Mouse (Mus musculus) forebrain, embryonic 14.5 days (tissue): ENCODE measurements around the gene D630003M21Rik. TPM values are rescaled to one million over a fixed set of nuclear protein-coding genes. Genes with fewer than 3 reads are reported as not detected.

Source experiments
- ATAC-seq: fragments of 200-750 bp; cut with Nextera tagmentation; 2 replicates; pipeline ENCODE4 v1.8.0; 2017; ENCODE audit warnings: mild to moderate bottlenecking, moderate library complexity
- DNase-seq: peaks from one replicate; pipeline ENCODE4 v3.0.0-alpha.2; 2015; ENCODE audit warnings: low spot score
- H3K27ac ChIP-seq: fragments of 300-500 bp; sonication (generic); 2 replicates; pipeline ENCODE4 v1.5.1; 2014; ENCODE audit warnings: low read depth, mild to moderate bottlenecking, control low read depth, low read length, moderate library complexity
- H3K27me3 ChIP-seq: fragments of 300-500 bp; sonication (generic); replicated peaks from 2 replicates; pipeline ENCODE4 v1.6.1; 2014; ENCODE audit warnings: low read length, control low read depth, mixed read lengths; ENCODE audit not compliant: control insufficient read depth, insufficient read depth
- H3K36me3 ChIP-seq: fragments of 300-500 bp; sonication (generic); 2 replicates; pipeline ENCODE4 v1.6.1; 2014; ENCODE audit warnings: low read length, control low read depth; ENCODE audit not compliant: control insufficient read depth, insufficient read depth
- H3K4me1 ChIP-seq: fragments of 300-500 bp; sonication (generic); 2 replicates; pipeline ENCODE4 v1.6.1; 2014; ENCODE audit warnings: antibody characterized with exemption, low read length, control low read depth; ENCODE audit not compliant: control insufficient read depth, insufficient read depth
- H3K4me2 ChIP-seq: fragments of 300-500 bp; sonication (generic); 2 replicates; pipeline ENCODE4 v1.6.1; 2014; ENCODE audit warnings: mild to moderate bottlenecking, control low read depth, low read length
- H3K4me3 ChIP-seq: fragments of 300-500 bp; sonication (generic); 2 replicates; pipeline ENCODE4 v1.5.1; 2014; ENCODE audit warnings: low read depth, low read length, control low read depth
- H3K9ac ChIP-seq: fragments of 300-500 bp; sonication (generic); 2 replicates; pipeline ENCODE4 v1.6.1; 2014; ENCODE audit warnings: mild to moderate bottlenecking, low read length, control low read depth, moderate library complexity
- H3K9me3 ChIP-seq: fragments of 300-500 bp; sonication (generic); replicated peaks from 2 replicates; pipeline ENCODE4 v1.6.1; 2016; ENCODE audit warnings: low read length, control low read depth, mixed read lengths; ENCODE audit not compliant: control insufficient read depth
- WGBS: fragments of 180-500 bp; shearing (Covaris S2); extraction: QIAGEN DNeasy Blood & Tissue Kit; methylation state at CpG from one replicate; pipeline ENCODE4 v1.1.7; 2014; 5-methylcytosine and 5-hydroxymethylcytosine counted together
- polyA plus RNA-seq: library from polyadenylated mRNA; unstranded; fragments of >200 nt; fragmentation: Nextera tagmentation; extraction: Ambion mirVana; gene quantifications from 2 replicates; pipeline ENCODE4 v1.2.1, GENCODE M21; 2014

Gene D630003M21Rik
- polyA plus RNA-seq, 1 experiment from 2014 or later: 1.5 TPM

DNA sequence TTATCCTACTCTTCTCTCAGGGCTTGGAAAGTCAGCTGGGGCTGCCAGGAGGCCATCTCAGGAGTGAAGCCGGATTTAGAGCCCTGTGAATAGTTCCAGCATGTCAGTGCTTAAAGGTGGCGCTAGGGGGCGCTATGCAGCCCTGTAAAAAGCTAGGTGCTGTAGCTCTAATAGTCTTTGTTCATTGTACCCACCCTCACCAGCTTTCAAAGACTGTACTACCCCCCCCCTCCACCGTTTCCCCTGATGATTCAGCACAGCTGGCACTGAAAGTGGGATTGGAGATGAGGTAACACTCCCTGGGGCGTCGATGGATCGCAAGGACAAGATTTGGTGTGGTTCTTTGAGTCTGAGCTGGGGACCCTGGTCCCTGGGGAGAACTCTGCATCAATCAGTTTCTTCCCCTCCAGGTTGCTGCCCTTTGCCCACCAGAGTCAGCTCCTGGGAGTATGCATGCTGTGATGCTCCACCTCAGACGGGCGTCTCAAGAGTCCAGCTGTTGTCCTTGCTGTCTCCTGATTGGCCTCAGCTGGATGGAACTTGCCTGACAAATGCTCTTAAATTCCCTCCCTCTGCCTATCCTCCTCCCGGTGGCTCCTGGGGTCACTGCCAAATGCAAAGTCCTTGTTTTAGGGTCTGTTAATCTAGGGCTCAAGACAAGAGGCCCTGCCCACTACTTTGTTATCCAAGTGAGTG lies 33.9 kb downstream of the D630003M21Rik start:
- H3K4me3 ChIP-seq: no peak overlapping the region
- no peak overlapping the region for H3K4me2 ChIP-seq
- peak; percentile 77 for DNase-seq
- peaks cover 7% of the 10 kb centered on the region for H3K4me1 ChIP-seq
- no peaks in the 10 kb centered on the region for H3K9me3 ChIP-seq
- peak; percentile 50 for ATAC-seq
- 19% methylated on average over 10 of the region's 10 CpGs for WGBS
- H3K27me3 ChIP-seq: no peaks in the 10 kb centered on the region
- H3K36me3 ChIP-seq: no peaks in the 10 kb centered on the region
- H3K27ac ChIP-seq: no peak overlapping the region
- H3K9ac ChIP-seq: no peak overlapping the region

DNA sequence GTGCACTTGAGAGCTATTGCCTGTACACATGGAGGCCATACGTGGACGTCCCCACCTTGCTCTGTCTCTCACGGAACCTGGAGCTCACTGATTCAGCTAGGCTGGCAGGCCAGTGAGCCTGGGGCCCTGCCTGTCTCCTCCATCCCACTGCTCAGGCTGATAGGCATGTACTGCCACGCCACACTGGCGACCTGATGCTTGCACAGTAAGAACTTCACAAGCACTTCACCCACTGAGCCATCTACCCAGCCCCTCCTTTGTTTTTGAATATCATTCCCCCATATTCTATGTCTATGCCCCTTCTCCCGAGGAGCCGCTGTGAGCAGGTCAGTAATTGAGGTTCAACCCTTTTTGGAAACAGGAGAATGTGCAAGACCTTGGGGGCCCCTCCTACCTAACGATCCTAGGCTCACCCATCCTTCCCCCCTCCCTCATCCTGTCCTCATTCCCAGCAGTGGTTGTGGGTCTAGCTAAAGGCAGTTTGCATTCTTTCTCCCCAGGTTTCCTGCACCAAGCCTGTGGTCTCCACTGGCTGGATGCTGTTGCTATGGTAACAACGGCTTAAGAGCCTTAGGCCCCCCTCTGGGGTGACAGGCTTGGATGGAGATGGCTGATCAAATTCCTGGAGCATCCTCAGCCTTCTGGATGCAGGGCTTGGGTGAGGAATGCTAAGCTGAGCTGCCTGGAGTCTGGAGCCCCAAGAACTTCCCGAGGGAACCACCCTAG lies 35.2 kb downstream of the D630003M21Rik start:
- Histone ChIP-seq H3K4me2 (no peak overlapping the region), H3K36me3 (no peaks in the 10 kb centered on the region), H3K27me3 (no peaks in the 10 kb centered on the region), H3K27ac (peak overlapping the region; percentile 40; the same call in 1 of the 2 replicates), H3K4me1 (peaks cover 7% of the 10 kb centered on the region), H3K9me3 (no peaks in the 10 kb centered on the region), H3K4me3 (no peak overlapping the region), H3K9ac (no peak overlapping the region)
- peak; percentile 72 for DNase-seq
- 12% methylated on average over 10 of the region's 10 CpGs for WGBS
- ATAC-seq: 0 out of 2 replicates have a peak, but pooled peaks have one; percentile 34

DNA sequence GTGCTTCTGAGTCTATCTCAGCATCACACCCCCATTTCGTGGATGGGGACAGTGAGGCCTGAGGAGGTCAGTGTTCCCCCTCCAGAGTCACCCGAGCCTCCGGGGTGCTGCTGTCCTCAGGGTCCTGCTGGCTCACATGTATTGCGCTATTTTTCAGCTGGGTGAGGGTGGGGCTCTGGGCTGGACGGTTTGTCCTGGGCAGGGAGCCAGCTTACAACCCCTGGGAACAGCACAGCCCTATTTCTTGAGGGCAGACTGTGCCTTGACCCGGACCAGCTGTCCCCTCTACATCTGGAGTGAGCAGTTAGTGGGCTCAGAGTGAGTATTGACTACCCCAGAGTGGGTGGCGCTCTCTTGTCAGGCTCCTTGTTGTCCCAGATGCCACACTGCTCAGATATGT lies 37.9 kb downstream of the D630003M21Rik start:
- H3K4me2 ChIP-seq: no peak overlapping the region
- WGBS: 71% methylated on average over 7 of the region's 7 CpGs
- H3K4me1 ChIP-seq: peaks cover 13% of the 10 kb centered on the region
- H3K9ac ChIP-seq: no peak overlapping the region
- H3K36me3 ChIP-seq: no peaks in the 10 kb centered on the region
- no peaks in the 10 kb centered on the region for H3K9me3 ChIP-seq
- ATAC-seq (no peak), DNase-seq (no peak)
- no peaks in the 10 kb centered on the region for H3K27me3 ChIP-seq
- no peak overlapping the region for H3K27ac ChIP-seq
- no peak overlapping the region for H3K4me3 ChIP-seq

DNA sequence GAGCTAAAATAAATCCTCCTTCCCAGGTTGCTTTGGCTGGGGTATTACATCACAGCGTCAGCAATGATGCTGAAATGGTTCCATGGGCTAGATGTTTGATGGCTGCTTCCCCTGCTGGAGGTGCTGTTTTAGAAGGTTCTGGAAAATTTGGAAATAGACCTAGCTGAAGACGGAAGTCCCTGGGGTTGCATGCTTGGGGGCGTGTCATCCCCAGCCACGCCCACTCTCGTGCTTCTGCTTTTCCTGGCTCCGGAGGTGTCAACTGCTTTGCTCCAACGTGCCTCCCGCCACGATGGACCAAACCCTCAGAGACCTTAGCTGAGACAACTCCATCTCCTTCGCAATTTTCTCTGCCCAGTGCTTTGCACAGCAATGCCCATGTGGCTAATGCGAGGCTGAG lies 39.6 kb downstream of the D630003M21Rik start:
- Histone ChIP-seq H3K4me2 (no peak overlapping the region), H3K4me1 (peaks cover 13% of the 10 kb centered on the region), H3K9me3 (no peaks in the 10 kb centered on the region), H3K27ac (no peak overlapping the region), H3K9ac (no peak overlapping the region), H3K27me3 (no peaks in the 10 kb centered on the region), H3K4me3 (no peak overlapping the region), H3K36me3 (no peaks in the 10 kb centered on the region)
- DNase-seq (no peak), ATAC-seq (no peak)
- WGBS: 83% methylated on average over 11 of the region's 11 CpGs

DNA sequence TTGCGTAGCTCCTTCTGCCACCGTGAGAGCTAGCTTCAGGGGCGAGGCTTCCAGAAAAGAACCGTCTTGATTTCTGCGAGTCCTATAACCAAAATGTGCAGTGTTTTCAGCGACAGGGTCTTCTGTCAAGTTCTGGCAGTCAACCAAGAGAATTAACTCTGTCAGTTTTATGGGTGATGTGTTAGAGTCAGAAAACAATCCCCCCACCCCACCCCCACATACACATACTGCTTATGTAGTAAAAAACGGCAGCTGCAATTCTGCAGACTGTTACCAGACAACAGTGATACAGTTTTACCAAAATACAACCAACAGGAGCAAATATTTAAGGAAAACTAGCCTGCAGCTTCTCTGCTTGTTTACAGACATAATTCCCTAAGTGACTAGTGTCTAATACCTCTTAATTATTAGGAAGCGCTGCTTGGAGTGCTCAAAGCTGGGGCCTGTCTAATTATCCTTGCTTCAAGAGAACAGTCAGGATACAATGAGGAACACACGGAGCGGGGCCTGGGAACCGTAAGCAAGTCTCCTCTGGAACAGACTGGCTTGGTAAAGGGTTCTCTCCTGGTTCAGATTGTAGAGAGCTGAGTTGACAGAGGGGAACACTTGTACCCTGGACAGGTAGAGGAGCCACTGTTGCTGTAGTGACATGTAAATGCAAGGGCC lies 42.7 kb downstream of the D630003M21Rik start:
- peaks cover 13% of the 10 kb centered on the region for H3K4me1 ChIP-seq
- 0 out of 2 replicates have a peak overlapping the region, but pooled peaks have one; percentile 11 for H3K27ac ChIP-seq
- WGBS: 36% methylated on average over 11 of the region's 11 CpGs
- H3K9ac ChIP-seq: no peak overlapping the region
- no peaks in the 10 kb centered on the region for H3K27me3 ChIP-seq
- no peak for ATAC-seq
- H3K4me3 ChIP-seq: no peak overlapping the region
- no peaks in the 10 kb centered on the region for H3K9me3 ChIP-seq
- no peak overlapping the region for H3K4me2 ChIP-seq
- peak; percentile 73 for DNase-seq
- no peaks in the 10 kb centered on the region for H3K36me3 ChIP-seq

DNA sequence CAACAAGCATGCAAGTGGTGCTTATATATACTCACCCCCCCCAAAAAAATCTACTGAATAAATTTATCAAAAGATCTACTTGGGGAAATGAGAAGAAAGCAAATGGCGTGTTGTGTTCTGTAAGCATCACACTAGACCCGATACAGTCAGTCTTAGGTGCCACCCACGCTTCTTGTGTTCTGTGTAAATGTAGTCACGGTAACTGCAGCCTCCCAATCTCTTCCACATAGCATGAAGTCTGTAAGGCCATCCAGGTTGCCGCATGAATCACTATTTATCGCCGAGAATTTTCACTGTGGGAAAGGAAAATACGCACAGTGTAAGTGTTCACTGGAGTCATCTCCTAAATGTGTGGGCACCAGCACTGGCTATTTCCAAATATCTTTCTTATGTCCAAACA lies 45.8 kb downstream of the D630003M21Rik start:
- 90% methylated on average over 8 of the region's 8 CpGs for WGBS
- no peak for ATAC-seq

DNA sequence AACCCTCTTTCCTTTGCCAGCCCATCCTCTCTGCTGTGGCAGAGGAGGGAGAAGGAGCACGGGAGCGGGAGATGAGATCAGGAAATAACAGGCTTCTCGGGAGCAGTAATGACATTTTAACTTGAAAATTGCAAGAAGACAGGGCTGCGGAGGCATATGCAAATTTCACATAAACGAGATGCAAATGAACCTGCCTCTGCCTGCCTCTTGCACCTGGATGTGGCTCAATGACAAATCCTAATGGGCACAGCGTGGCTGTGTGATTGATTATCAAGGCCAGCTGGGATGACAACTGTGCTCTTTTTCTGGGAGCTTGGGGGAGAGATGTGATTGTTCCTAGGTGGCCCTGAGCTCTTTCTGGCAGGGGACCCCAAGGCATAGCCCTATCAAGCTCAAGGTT lies 47.1 kb downstream of the D630003M21Rik start:
- peak overlapping the region; percentile 58; the same call in 1 of the 2 replicates for H3K27ac ChIP-seq
- no peaks in the 10 kb centered on the region for H3K36me3 ChIP-seq
- DNase-seq (peak; percentile 74), ATAC-seq (0 out of 2 replicates have a peak, but pooled peaks have one; percentile 27)
- WGBS: 17% methylated on average over 6 of the region's 6 CpGs
- no peak overlapping the region; the same call in 1 of the 2 replicates for H3K9ac ChIP-seq
- H3K4me3 ChIP-seq: no peak overlapping the region
- H3K4me2 ChIP-seq: no peak overlapping the region
- peaks cover 28% of the 10 kb centered on the region for H3K4me1 ChIP-seq
- H3K27me3 ChIP-seq: no peaks in the 10 kb centered on the region
- no peaks in the 10 kb centered on the region for H3K9me3 ChIP-seq

More for the DNA sequence above, 45.8 kb downstream of the D630003M21Rik start:
- no peak for DNase-seq
- Histone ChIP-seq H3K36me3 (no peaks in the 10 kb centered on the region), H3K9me3 (no peaks in the 10 kb centered on the region), H3K27ac (no peak overlapping the region), H3K4me1 (peaks cover 19% of the 10 kb centered on the region), H3K4me2 (no peak overlapping the region), H3K9ac (no peak overlapping the region), H3K27me3 (no peaks in the 10 kb centered on the region), H3K4me3 (no peak overlapping the region)

DNA sequence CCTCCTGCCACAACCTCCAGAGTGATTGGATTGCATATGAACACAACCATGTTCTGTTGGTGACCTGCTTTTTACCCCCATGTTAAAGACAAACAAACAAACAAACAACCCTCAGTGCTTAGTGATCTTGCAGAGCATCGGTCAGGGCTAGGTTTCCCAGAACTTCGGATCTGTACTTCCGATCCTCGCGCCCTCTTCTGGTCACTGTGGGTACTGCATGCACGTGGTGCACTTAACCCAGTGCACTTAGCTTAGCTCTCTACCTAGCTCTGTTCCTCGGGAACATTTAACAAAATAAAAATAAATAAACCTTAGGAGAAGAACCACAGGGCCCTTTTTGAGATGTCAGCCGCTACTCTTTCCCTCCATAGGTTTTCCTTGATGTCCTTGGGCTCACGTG lies 48.2 kb downstream of the D630003M21Rik start:
- Histone ChIP-seq H3K4me3 (no peak overlapping the region), H3K27me3 (no peaks in the 10 kb centered on the region), H3K4me1 (peaks cover 24% of the 10 kb centered on the region), H3K4me2 (no peak overlapping the region), H3K9me3 (no peaks in the 10 kb centered on the region), H3K9ac (no peak overlapping the region), H3K27ac (no peak overlapping the region), H3K36me3 (no peaks in the 10 kb centered on the region)
- WGBS: 43% methylated on average over 9 of the region's 9 CpGs
- DNase-seq: peak; percentile 43
- no peak for ATAC-seq
